Comparison of ENCODE assay signal across 13 mouse cellular contexts in the genomic region with DNA sequence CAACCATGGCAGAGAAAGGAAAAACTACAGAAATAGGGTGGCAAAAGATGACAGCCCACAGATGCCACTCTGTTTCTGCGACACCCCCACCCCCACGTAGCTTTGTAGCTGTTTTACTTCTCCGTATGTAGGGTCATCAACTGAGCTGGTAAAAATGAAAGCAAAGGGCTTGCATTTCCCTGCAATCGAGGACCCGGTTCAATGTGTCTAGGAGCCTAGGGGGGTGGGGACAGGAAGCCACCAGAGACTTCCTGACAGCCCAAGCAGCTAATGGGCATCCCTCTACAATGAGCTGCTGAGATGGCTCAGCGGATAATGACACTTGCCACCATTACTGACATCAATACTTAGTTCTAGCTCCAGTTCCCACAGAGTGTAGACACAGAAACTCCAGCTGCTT. TPM values are rescaled to one million over a fixed set of nuclear protein-coding genes. Genes with fewer than 3 reads are reported as not detected.
A peak's percentile ranks its signal among the peaks of the same experiment; 100 is the strongest.
DNase-seq lines count a peak whose midpoint lies in the region; TF ChIP-seq lines count a peak whose summit lies in the region.
"Had no signal": no experiment of that assay in that cellular context is flagged by ENCODE, and none has a peak within 500 bp of the region (broad histone marks: within the 10 kb centered on the region; RNA-seq: fewer than 3 reads in every experiment).

No protein-coding gene starts in this region.

- H3K27ac ChIP-seq in spleen, adult 2 months (ENCODE audit: insufficient read depth, low read length): peak overlapping the region; percentile 77
- H3K27ac ChIP-seq in bone marrow macrophage, adult 2 months (ENCODE audit: insufficient read depth, low read depth, low read length): peak overlapping the region; percentile 47; the same call in 1 of the 2 replicates
- peak overlapping the region; percentile 52 for H3K27ac ChIP-seq in macrophage
- H3K27ac ChIP-seq: midbrain, embryonic 12.5 days; neural tube, embryonic 13.5 days had no signal

- no peaks in the 10 kb centered on the region for H3K27me3 ChIP-seq in spleen, adult 2 months (ENCODE audit: control insufficient read depth, insufficient read depth, low read length)
- H3K27me3 ChIP-seq: heart, embryonic 12.5 days; midbrain, embryonic 12.5 days; neural tube, embryonic 13.5 days had no signal

- TF ChIP-seq CTCF in spleen, adult 2 months (IDR thresholded peaks at IDR 0.05; ENCODE audit: extremely low read depth, insufficient read depth, insufficient read length, insufficient replicate concordance): no peak
- no peak for TF ChIP-seq CTCF in bone marrow macrophage, adult 2 months (IDR thresholded peaks at IDR 0.05; ENCODE audit: low read depth, low read length)

- H3K36me3 ChIP-seq in spleen, adult 2 months (ENCODE audit: control insufficient read depth, insufficient read depth, low read length): peaks cover 20% of the 10 kb centered on the region
- H3K36me3 ChIP-seq in macrophage (ENCODE audit: inconsistent target): peaks cover 36% of the 10 kb centered on the region

- DNase-seq in kidney, adult 9 months: peak; percentile 42
- no peak for DNase-seq in kidney, postnatal 4 days
- DNase-seq in spleen, adult 2 months (ENCODE audit: low read depth in 1 of 2, low spot score in 2 of 2): peak in 1 of 2 experiments; percentile 51
- no peak for DNase-seq in spleen, adult 12 weeks (ENCODE audit: low spot score)
- no peak for DNase-seq in adrenal gland, adult 8-10 months
- no peak for DNase-seq in cerebellum, adult 11 months
- DNase-seq: cerebellum, adult 2 months; retina, postnatal 1 day had no signal

- no peak for TF ChIP-seq POLR2A in spleen, adult 2 months (IDR thresholded peaks at IDR 0.05; ENCODE audit: low read depth, low read length)
- no peak for TF ChIP-seq POLR2A in bone marrow macrophage, adult 2 months (IDR thresholded peaks at IDR 0.05; ENCODE audit: borderline replicate concordance, low read depth, low read length)

- 11% methylated on average over 6 of the region's 6 CpGs for WGBS in spleen, adult 2 months
- WGBS in macrophage (ENCODE audit: missing documents): 27% methylated on average over 6 of the region's 6 CpGs

- no peaks in the 10 kb centered on the region for H3K79me2 ChIP-seq in macrophage (ENCODE audit: inconsistent target)

- peaks cover 33% of the 10 kb centered on the region for H3K4me1 ChIP-seq in spleen, adult 2 months (ENCODE audit: control insufficient read depth, insufficient read depth, insufficient read length)
- H3K4me1 ChIP-seq in bone marrow macrophage, adult 2 months (ENCODE audit: control insufficient read depth, insufficient read depth, low read length): peaks cover 33% of the 10 kb centered on the region
- H3K4me1 ChIP-seq: neural tube, embryonic 13.5 days had no signal

- H3K4me3 ChIP-seq in spleen, adult 2 months (ENCODE audit: extremely low read depth, insufficient read depth, insufficient read length): no peak overlapping the region; the same call in 1 of the 2 replicates
- no peak overlapping the region; the same call in 1 of the 2 replicates for H3K4me3 ChIP-seq in bone marrow macrophage, adult 2 months (ENCODE audit: insufficient read depth, low read length)
- no peak overlapping the region for H3K4me3 ChIP-seq in macrophage (ENCODE audit: inconsistent target)
- H3K4me3 ChIP-seq: heart, embryonic 12.5 days; midbrain, embryonic 12.5 days; neural tube, embryonic 13.5 days had no signal

RNA-seq across cellular contexts. Expression of gene Tyk2, which starts 5.4 kb away (rescaled TPM):
- 46.1 and 52.2 TPM in 2 replicates for polyA plus RNA-seq in spleen, adult 2 months (2012; rRNA removed)
- polyA plus RNA-seq in bone marrow macrophage, adult 2 months (2012; ENCODE audit: insufficient read depth, insufficient read length, missing spikeins): 46.3 and 47.1 TPM in 2 replicates
- total RNA-seq in macrophage (2018; cell fraction: chromatin; rRNA removed): 100 to 1,000 TPM; 145 to 475 (median 281) TPM
- 100 to 1,000 TPM in 1 of 26 experiments, 10 to 100 TPM in 25; 31.2 to 105 (median 49.4) TPM for total RNA-seq in macrophage (2018; cell fraction: cytosol; rRNA removed)
- 100 to 1,000 TPM; 118 to 306 (median 168) TPM for total RNA-seq in macrophage (2018; cell fraction: nucleus; rRNA removed)
- 22.8 to 47.7 TPM (median 23.6 TPM) in 3 replicates for polyA plus RNA-seq in macrophage (2018)
- 10 to 100 TPM; 15.3 to 30.3 (median 23.0) TPM for total RNA-seq in adrenal gland, adult 8-10 months (2022)

RNA-seq across cellular contexts. Expression of gene Cdc37, which starts 13.4 kb away (rescaled TPM):
- polyA plus RNA-seq in spleen, adult 2 months (2012; rRNA removed): 39.5 and 44.7 TPM in 2 replicates
- 104 and 110 TPM in 2 replicates for polyA plus RNA-seq in bone marrow macrophage, adult 2 months (2012; ENCODE audit: insufficient read depth, insufficient read length, missing spikeins)
- total RNA-seq in macrophage (2018; cell fraction: chromatin; rRNA removed): 10 to 100 TPM; 40.1 to 93.8 (median 70.7) TPM
- 100 to 1,000 TPM; 123 to 178 (median 150) TPM for total RNA-seq in macrophage (2018; cell fraction: cytosol; rRNA removed)
- total RNA-seq in macrophage (2018; cell fraction: nucleus; rRNA removed): 10 to 100 TPM; 45.9 to 97.7 (median 66.8) TPM
- 166 to 206 TPM (median 199 TPM) in 3 replicates for polyA plus RNA-seq in macrophage (2018)
- total RNA-seq in adrenal gland, adult 8-10 months (2022): 100 to 1,000 TPM; 162 to 190 (median 174) TPM

RNA-seq across cellular contexts. Expression of gene Pde4a, which starts 29.1 kb away (rescaled TPM):
- 12.4 and 13.1 TPM in 2 replicates for polyA plus RNA-seq in spleen, adult 2 months (2012; rRNA removed)
- 13.2 and 14.2 TPM in 2 replicates for polyA plus RNA-seq in bone marrow macrophage, adult 2 months (2012; ENCODE audit: insufficient read depth, insufficient read length, missing spikeins)
- 10 to 100 TPM in 21 of 26 experiments, 1 to 10 TPM in 5; 5.5 to 39.0 (median 18.5) TPM for total RNA-seq in macrophage (2018; cell fraction: chromatin; rRNA removed)
- 1 to 10 TPM; 2.4 to 9.2 (median 7.3) TPM for total RNA-seq in macrophage (2018; cell fraction: cytosol; rRNA removed)
- total RNA-seq in macrophage (2018; cell fraction: nucleus; rRNA removed): 10 to 100 TPM in 19 of 26 experiments, 1 to 10 TPM in 7; 4.9 to 34.1 (median 16.7) TPM
- polyA plus RNA-seq in macrophage (2018): 6.5 to 7.1 TPM (median 6.8 TPM) in 3 replicates
- total RNA-seq in adrenal gland, adult 8-10 months (2022): 10 to 100 TPM in 2 of 4 experiments, 1 to 10 TPM in 2; 5.7 to 13.4 (median 9.8) TPM

RNA-seq across cellular contexts. Expression of gene Raver1, which starts 44.6 kb away (rescaled TPM):
- polyA plus RNA-seq in spleen, adult 2 months (2012; rRNA removed): 77.9 and 93.1 TPM in 2 replicates
- 31.2 and 35.4 TPM in 2 replicates for polyA plus RNA-seq in bone marrow macrophage, adult 2 months (2012; ENCODE audit: insufficient read depth, insufficient read length, missing spikeins)
- total RNA-seq in macrophage (2018; cell fraction: chromatin; rRNA removed): 10 to 100 TPM; 23.7 to 63.5 (median 47.2) TPM
- total RNA-seq in macrophage (2018; cell fraction: cytosol; rRNA removed): 10 to 100 TPM; 31.9 to 51.1 (median 39.1) TPM
- 10 to 100 TPM; 37.6 to 65.2 (median 48.8) TPM for total RNA-seq in macrophage (2018; cell fraction: nucleus; rRNA removed)
- 24.3 to 37.8 TPM (median 28.2 TPM) in 3 replicates for polyA plus RNA-seq in macrophage (2018)
- 10 to 100 TPM; 43.9 to 78.6 (median 56.6) TPM for total RNA-seq in adrenal gland, adult 8-10 months (2022)

RNA-seq across cellular contexts. Expression of gene Gm38431, which starts 44.6 kb away (rescaled TPM):
- 5.2 and 18.8 TPM in 2 replicates for polyA plus RNA-seq in spleen, adult 2 months (2012; rRNA removed)
- polyA plus RNA-seq in bone marrow macrophage, adult 2 months (2012; ENCODE audit: insufficient read depth, insufficient read length, missing spikeins): 0.56 and 1.3 TPM in 2 replicates
- total RNA-seq in macrophage (2018; cell fraction: chromatin; rRNA removed): 10 to 100 TPM in 9 of 26 experiments, 1 to 10 TPM in 17; 3.6 to 34.0 (median 7.0) TPM
- total RNA-seq in macrophage (2018; cell fraction: cytosol; rRNA removed): 1 to 10 TPM in 18 of 26 experiments, under 1 TPM in 8; 0.53 to 2.4 (median 1.2) TPM
- total RNA-seq in macrophage (2018; cell fraction: nucleus; rRNA removed): 1 to 10 TPM in 25 of 26 experiments, under 1 TPM in 1; 0.96 to 5.7 (median 2.7) TPM
- 0.88 to 8.1 TPM (median 2.0 TPM) in 3 replicates for polyA plus RNA-seq in macrophage (2018)
- 1 to 10 TPM in 3 of 4 experiments, under 1 TPM in 1; 0.49 to 3.2 (median 2.3) TPM for total RNA-seq in adrenal gland, adult 8-10 months (2022)
